Mouse (Mus musculus) ovary, postnatal 14 days (tissue): ENCODE measurements around the gene A730049H05Rik.

Experiments
- DNase-seq: peaks from one replicate; pipeline ENCODE4 v3.0.0; 2022; ENCODE audit warnings: low spot score

A730049H05Rik gene

DNA sequence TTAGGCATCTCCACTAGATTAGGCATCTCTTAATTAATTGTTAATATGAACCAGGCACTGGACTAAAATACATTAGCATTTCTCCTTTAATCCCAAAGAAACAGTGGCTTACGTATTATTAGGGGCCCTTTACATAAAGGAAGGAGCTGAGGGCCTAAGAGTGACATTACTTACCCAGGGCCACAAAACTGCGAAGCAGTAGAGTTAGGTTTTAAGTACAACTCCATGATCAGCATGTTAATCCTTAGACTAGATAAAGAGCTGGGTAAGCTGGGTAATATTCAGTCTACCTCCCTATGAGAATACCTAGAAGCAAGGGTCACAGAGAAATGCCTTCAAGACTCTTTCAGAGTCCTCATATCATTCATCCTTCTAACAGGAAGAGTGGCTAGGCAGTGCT lies 12.9 kb downstream of the A730049H05Rik start:
- no peak for DNase-seq

DNA sequence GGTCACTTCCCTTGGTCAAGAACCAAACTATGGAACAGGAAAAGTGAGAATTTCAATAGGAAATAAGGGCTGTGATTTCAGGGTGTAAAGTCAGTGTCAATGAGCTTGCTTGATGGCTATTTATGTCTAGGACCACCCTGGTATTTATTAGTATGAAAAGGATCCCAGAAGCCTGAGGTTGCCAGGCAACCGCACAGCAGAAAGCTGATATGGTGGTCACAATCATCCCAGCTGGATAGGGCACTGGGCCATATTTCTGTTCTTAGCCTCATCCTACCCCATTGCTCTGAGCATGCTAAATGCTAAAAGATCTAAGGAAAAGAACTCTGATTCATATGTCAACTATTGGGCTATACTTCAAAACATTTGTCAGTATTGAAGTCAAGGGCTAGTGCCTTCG lies 14.8 kb downstream of the A730049H05Rik start:
- DNase-seq = no peak

DNA sequence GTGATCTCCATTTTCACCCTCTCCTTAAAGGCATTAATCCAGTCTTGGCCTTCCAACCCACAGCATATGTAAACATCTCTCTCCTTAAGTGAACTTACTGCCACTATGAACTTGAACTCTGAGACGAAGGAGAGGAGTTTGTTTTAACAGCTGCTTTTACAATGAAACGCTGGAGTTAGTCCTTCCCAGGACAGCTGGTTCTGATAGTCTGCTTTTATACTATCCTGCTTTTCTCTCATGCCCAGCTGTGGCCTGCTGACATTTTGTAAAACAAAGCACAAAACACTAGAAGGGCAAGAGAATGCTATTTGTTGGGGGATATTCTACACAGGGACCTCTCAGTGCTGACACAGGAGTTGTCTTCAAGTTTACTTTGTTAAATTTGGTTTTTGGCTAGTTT lies 25.7 kb downstream of the A730049H05Rik start:
- no peak for DNase-seq

DNA sequence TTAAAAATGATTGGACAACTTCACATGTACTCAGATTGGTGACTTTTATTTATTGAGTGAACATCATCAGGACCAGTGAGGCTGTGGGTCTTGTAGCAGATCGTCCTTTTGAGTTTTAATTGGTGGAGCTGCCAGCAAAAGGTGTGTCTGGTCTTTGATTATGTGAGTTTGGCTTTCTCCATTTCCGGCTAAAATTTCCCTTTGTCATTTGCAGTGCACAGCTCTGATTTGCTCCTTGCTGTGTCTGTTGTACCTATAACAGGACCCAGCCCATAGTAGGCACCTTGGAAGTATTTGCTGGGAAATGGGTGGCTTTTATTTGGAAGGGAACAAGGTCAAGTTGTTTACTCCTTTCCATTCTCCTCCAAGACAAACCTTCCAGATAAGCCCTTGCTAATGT lies 27.2 kb downstream of the A730049H05Rik start:
- no peak for DNase-seq

DNA sequence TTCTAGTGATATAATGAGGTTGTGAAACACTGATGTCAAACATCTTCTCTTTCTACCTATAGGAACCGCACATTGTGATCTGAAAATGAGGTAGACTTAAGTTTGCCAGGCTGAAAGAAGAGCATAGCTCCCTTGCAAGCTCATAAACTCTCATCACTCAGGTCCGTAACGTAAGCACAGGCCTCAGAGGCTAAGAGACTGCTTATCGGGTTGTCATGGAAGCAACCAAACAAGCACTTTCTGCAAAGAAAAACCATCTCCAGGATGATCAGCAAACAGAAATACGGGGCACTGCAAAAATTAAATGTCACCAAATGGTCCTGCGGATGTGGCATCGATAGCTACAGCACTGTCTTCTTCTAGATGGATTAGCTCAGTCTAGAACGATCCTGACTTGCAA lies 29.6 kb downstream of the A730049H05Rik start:
- no peak for DNase-seq

DNA sequence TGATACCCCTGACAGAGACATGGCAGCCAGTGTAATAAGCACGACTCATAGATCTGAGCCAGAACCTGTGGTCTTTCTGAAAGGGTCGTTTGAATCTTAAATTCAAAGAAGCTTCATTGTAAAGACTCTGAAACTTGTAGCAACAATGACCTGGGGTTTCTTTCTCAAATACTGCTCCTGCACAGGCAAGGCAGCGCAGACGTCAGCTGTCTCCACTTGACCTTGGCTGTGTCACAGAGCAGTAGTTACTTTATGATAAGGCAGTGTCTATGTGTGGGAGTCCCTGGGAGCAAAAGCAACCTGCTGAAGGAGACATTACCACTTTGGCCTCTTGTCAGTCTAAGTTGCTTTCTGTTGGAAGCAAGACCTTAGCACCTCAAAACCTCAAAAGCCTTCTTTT lies 30.3 kb downstream of the A730049H05Rik start:
- DNase-seq = no peak

DNA sequence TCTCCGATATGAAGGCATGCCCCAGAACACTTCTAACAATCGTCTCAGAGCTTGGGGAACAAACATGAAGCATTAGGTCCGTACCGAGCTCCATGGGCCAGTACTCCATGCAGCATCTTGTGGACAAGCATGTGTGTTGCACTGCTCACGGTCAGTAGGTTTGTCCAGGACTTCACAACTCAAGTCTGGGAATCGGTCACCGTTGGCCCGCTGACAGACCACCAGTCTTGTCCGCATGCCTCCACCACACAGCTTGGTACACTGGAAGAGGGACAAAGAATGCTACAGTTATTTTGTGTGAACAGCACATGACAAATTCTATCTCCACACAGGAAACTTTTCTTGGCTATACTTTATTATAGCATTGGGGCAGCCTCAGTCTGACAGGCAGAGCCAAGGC lies 32.9 kb downstream of the A730049H05Rik start:
- no peak for DNase-seq

DNA sequence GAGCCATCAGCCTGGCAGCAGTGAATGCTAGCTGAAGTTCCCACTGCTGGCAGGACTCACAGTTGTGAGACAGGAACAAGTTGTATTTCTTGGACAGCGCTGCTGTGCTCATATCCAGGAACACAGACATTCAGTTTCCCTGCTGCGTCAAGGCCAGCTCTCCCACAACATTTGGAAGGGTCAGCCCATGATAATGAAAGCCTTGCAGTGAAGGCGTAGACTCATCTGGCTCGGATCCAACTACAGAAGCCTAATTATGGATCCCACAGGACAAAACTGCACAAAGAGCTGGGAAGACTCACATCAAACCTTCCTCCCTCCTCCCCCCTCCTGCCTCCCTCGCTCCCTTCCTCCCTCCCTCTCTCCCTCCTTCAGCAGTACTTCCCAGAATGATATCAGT lies 34.0 kb downstream of the A730049H05Rik start:
- peak; percentile 46 for DNase-seq

DNA sequence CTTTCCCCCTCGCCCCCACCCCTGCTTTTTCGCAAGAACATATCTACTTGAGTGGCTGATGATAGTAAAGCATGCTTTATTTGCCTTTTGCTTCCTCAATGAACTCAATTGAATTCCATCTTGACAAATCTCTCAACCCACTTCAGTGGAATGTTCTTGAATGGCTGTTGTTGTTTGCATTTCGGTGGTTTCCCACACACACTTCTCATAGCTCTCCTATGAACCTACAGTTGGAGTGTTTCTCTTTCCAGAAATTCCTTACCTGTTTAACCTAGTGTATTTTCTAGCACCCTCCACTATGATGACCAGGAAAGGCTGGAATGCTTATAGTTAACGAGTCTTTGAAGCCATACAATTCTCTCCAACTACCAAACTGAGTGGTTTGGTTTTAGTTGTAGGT lies 38.6 kb downstream of the A730049H05Rik start:
- no peak for DNase-seq

DNA sequence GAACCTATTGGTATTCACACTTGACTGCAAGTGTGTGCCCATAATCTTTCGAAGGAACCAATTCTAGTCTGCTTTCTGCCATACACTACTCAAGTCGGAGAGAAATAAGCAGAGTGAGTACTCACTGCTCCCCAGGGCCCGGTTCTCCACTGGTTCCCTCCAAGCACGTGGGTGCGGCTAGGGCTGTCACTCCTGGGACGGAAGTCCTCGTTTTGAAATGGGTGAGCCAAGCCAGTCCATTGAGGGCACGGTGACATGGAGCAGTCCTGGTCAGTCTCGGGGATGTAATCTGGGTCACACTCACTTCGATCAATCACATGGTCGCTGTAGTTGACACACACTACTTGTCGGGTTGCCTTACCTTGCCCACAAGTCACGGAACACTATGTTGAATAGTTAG lies 41.5 kb downstream of the A730049H05Rik start:
- DNase-seq = no peak

DNA sequence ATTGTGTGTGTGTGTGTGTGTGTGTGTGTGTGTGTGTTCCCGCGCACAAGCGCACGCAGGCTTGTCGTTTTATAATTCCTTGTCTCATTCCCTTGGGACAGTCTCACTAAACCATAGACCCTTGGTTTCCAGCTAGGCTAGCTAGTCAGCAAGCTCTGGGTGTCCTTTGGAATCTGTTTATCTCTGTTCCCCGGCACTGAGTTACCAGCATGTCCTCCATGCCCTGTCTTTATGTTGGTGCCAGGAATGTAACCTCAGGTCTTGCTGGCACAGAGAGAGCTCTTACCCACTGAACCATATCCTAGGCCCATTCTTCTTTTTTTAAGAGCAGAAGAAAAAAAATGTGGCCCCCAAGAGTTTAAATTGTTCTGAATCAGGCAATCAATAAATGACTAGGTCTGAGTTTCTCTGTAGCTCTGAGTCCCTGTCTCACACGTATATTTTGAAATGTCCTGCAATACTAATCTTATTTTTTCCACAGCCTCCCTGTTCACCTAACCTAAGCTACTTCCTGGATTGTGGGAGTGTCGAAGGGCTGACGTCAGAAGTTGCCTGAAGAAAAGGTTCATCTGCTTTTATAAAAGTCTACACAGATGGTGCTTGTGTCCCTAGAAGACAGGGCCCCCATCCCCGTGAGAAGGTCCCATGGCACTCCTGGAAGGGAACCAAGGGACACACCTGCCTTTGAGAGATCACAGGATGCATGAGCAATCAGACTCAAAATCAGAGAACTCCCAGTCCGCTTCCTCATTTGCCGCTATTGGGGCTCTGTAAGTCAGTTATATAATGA lies 42.6 kb downstream of the A730049H05Rik start:
- no peak for DNase-seq

DNA sequence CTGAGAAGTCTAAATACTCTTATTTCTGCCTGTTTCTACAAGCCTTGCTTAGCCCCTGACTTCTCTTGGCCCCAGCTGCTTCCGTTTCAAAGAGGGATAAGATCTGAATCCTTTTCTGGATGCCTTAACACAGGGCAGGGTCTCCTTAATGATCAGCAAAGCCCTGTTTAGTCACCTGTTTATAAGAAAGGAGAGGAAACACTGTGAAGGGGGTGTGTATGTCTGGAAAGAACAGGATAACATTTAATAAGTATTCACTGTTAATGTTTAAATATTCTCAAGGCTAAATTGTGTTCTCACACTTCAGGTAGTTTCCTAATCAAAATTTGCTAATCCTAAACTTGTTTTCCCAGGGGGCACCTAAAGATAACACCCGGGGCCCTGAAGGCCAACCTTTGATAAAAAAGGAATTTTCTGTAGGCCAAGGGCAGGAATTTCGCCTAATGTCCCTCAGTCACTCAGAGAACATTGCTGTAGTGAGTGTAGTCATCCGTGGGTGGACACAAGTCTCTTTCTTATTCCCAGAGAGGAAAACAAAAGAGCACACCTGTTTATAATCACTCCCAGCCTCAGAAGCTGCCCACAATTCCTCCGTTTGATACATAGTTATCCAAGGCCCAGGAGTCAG lies 44.1 kb downstream of the A730049H05Rik start:
- DNase-seq = no peak

DNA sequence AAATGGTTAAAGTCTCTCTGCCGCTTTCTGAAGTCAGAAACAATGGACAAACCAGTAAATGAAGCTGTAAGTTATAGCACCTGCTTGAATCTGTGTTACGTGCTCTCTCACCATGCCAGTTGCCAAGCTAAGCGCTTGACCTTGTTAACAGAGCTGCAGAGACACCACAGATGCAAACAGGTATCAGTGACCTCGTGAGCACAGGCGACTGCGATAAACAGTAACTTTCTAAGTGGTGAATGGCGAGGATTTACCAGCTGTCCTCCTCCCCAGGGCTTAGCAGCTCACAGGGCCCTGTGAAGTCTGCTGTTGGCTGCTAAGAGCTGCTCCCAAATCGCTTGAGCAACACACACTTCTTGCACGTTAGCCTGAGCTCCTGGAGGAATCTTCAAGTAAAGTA lies 46.3 kb downstream of the A730049H05Rik start:
- DNase-seq = no peak

DNA sequence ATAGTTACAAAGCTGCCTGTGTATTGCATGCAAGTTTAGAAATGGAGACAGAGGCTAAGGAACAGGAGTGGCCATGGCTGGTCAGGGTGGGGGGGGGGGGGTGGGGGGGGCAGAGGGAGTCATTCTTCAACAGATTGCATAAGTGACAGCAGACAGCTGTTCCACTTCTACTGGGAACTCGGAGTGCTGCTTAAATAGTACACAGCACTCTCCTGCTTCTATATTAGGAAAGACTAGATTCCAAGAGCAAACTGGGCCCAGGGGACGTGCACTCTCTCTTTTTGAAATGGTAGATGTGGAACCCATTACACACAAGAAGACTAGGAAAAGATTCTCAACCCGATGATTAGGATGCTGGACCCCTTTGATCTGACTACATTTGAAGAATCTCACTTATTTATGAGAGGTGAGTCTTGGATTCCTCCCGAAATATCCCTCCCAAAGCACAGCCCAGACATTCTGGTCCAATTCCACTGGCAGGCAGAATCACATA lies 52.9 kb downstream of the A730049H05Rik start, which contains the start of gene Gm15737:
Gm15737 (plus strand) TSS at position 269 of the 493 bp plus-strand sequence.
- no peak for DNase-seq

DNA sequence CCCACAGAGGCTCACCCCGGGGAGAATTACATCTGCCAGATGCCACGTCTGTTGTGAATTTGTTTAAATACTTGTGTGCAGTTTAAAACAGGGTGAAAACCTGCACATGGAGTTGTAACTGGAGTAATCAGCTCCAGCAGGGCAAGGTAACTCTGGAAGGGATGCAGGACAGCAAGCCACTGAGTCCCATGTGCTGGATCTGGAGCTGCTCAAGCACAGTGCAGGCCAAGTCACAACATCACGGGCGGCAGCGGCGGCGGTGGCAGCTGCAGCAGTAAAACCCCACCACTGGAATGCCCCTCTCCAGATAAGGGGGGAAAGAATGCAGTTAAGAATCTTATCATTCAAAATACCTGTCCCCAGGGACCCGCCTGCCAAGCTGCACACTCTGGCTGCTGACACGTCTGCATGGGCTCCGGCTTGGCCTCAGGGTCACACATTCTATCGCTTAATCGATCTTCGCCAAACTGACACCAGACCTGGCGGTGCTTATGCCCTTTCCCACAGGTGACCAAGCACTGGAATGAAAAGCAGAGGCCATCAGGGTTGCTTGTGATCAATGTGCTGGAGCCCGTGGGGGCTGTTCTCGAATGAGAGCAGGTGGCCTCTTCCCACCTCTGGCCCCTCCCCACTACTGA lies 53.4 kb downstream of the A730049H05Rik start:
- no peak for DNase-seq

DNA sequence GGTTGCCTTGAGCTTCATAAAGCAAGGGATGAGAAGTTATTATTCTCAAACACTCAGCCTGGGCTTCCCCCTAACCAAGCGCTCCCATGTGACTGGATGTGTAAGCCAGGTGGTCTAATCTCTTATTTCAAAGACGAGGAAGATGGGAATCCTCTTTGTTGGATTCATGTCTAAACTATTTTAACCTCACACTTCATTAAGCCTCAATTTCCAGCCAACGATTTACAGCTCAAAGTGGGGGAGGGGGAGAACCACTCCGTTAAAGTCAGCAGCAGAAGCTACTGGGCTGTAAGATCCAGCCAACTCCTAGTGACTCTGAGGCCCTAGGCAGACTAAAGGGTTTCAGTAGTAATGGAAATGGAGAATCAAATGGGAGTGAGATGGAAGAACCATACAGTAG lies 55.5 kb downstream of the A730049H05Rik start:
- DNase-seq = no peak

DNA sequence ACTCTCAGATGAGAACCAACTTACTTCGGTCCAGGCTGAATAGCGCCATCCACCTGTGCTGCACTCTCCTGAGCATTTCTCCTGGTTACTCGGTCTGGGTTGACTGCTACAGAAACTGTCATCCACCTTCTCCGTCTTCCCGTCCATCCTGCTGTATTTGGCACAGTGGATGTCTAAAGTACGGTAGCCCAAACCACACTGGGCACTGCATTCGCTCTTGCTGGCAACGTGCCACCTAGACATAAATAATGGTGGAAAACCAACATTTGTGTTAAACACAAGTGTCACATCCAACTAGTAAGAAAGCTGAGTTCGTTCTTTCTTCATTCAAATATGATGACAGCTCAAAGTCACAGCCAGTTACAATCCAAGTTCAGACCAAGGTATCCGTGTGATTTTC lies 56.5 kb downstream of the A730049H05Rik start:
- DNase-seq = no peak

DNA sequence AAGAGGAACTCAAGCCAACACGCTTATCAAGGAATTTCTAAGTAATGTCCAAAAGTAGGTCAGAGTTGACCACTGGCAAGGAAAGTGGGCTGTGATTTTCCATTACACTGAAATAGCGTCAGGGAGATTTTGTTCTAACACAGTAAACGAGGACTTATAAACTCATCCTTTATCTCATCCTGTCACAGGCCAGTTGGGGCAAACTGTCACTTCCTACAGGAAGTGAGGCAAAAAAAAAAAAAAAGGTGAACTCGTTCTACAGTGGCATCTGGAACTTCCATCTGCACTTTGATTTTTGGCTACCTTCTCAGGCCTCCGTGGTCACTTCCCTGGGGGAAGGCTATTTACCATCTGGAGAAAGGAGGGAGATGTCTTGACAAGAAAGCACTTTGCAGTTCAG lies 58.6 kb downstream of the A730049H05Rik start:
- DNase-seq = no peak

DNA sequence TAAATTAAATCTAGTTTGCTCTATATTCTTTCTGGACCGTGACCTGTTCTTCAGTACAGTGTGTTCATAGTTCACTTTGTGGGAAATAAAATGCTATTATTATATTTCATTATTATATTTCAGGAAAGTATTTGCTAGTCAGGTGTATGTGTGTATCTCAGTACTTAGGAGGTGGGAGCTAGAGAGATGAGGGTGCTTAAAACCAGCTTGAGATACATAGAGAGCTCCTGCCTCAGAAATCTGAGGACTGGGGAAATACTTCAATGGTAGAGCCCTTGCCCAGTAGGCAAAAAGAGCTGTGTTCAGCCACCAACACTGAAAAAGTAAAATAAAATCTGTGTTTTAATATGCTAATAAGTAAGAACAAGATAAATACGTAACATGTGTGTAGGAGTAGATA lies 59.1 kb downstream of the A730049H05Rik start:
- DNase-seq = no peak

DNA sequence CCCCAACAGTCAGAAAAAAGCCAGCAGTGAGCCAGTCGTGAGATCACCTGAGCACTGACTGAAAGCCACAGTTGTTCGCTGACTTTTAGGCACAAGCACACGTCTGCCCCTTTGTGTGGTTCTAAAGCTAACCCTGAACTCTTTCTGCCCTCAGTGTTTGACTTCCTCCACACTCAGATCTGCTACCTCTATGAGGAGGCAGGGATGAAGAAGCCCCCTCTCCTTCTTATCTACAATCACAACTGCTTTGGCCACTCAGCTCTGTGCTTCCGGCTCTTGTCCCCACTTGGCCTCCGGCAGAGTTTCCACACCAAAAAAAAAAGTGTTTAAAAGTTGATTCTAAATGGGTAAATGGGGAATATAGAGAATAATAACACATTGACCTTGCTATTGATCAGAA lies 59.8 kb downstream of the A730049H05Rik start:
- DNase-seq = no peak

DNA sequence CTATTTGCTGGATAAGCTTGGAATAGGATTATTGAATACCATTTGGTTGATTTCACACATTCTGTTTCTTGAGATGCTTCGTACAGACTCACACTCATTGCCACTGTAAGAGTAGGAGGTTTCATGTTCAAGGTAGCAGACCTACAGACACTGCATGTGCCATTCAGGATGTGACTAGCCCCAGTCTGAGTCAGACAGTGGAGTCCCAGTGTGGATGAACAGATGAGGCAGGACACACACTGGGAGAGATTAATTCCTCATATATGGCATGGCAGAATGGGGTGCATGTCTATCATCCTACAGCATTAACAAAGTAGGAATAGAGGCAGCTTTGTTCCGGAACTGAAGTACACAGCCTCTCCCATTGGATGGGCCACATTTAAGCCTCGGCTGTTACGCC lies 61.0 kb downstream of the A730049H05Rik start:
- no peak for DNase-seq

DNA sequence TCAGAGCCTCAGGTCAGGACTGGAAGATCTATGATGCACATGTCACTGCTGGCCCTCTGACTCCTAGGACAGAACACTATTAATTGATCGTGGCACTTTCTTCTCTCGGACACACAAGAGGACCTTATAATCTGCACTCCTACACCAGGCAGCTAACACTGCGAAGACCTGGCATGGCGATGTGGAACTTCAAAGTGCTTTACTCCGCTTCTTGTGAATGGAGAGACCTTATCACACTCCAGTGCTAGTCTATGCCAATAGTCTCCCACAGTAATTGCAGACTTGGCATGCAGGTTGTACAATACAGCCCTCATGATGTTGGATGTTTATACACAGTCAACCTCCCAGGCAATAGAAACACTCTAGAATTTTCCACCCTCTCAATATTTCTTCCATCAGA lies 62.5 kb downstream of the A730049H05Rik start:
- no peak for DNase-seq

DNA sequence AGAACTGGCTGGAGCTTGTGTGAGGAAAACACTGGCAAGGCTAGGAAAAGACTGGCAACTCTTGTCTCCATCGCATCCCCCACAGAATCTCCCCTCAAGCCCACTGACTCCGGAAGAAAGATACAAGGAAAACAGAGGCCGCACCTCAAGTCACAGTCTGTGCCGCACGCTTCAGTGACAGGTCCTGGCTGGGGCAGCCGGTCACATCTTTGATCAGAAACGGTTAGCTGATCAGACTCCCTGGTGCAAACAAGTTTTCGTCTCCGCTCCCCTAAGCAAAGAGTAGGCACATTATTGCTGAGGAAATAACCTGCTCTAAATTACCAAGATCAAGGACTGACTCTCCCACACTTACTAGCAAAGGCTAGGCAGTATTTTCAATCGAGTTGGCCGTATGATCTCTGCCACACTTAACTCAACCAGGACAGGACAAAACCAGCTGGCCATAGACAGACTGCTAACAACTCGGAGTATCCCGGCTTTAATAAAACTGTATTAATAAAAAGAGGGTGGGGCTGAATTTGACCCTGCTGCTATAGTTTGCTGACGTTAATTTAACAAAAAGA lies 63.5 kb downstream of the A730049H05Rik start:
- DNase-seq = no peak
